Mouse (Mus musculus): ENCODE results near the gene 3110082I17Rik.

- TF ChIP-seq CTCF (IDR thresholded peaks at IDR 0.05; ENCODE audit: low read depth) (no peak), EP300 (IDR thresholded peaks at IDR 0.05; ENCODE audit: low read depth) (no peak)
These were observed 58.2 kb downstream of the 3110082I17Rik start for GRCm38 (mm10) chr5:139402106-139402505.

All from liver, embryonic 14.5 days (tissue).